Mouse (Mus musculus) G1E (cell line): ENCODE measurements around the gene Naglu.

ENCODE experiments used
- CTCF ChIP-seq: IDR thresholded peaks from 2 replicates; pipeline ENCODE4 v1.5.1; 2012; ENCODE audit warnings: low read depth, low read length, inconsistent platforms, mixed read lengths
- GATA1 ChIP-seq: IDR thresholded peaks from 2 replicates; pipeline ENCODE4 v1.6.1; 2012; ENCODE audit warnings: borderline replicate concordance, low read length, inconsistent platforms, mixed read lengths
- GATA2 ChIP-seq: IDR thresholded peaks from 2 replicates; pipeline ENCODE4 v1.6.1; 2012; ENCODE audit warnings: low read depth, low read length, inconsistent platforms, borderline replicate concordance
- POLR2AphosphoS5 ChIP-seq: IDR thresholded peaks from 2 replicates; pipeline ENCODE4 v1.6.1; 2012; ENCODE audit warnings: low read depth, low read length, inconsistent platforms; ENCODE audit not compliant: insufficient replicate concordance
- TAL1 ChIP-seq: conservative IDR thresholded peaks from 2 replicates; pipeline ENCODE4 v1.6.1; 2012; ENCODE audit warnings: low read depth, low read length, inconsistent platforms, mixed read lengths

DNA sequence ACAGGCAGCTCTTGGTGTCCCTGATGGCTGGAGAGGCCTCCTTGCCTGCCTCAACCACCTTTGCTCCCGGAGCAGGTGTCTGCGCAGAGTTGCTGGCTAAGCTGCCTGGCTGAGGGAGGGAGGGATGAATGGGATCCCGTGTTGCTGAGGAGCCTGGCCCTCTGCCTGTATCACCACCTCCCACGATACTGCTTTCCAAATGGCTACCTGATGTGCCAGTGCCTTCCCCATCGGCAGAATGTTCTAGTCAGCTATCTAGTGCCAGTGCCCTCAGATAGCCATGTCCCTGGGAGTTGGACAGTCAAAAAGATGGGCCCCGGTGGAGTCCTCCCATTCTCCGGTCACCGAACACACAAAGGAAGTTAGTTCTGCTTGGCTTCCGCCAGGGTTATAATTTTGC lies 19.5 kb upstream of the Naglu start:
- TF ChIP-seq CTCF (no peak), GATA1 (no peak), POLR2AphosphoS5 (no peak), TAL1 (no peak), GATA2 (no peak)
